8 mouse cellular contexts compared by ENCODE assay signal in genomic region chr4:97752276-97753010, GRCm38 (mm10). TPM values are rescaled to one million over a fixed set of nuclear protein-coding genes. Genes with fewer than 3 reads are reported as not detected.
A peak's percentile ranks its signal among the peaks of the same experiment; 100 is the strongest.
DNase-seq lines count a peak whose midpoint lies in the region; ATAC-seq lines count a peak whose summit lies in the region.

No protein-coding gene starts in this region.

- H3K9me3 ChIP-seq in kidney, embryonic 16.5 days (ENCODE audit: low read length): no peaks in the 10 kb centered on the region
- no peaks in the 10 kb centered on the region for H3K9me3 ChIP-seq in forebrain, embryonic 12.5 days
- no peaks in the 10 kb centered on the region for H3K9me3 ChIP-seq in limb, embryonic 11.5 days (ENCODE audit: control insufficient read depth, low read length)

- peaks cover 32% of the 10 kb centered on the region for H3K27me3 ChIP-seq in kidney, embryonic 16.5 days (ENCODE audit: insufficient read depth, low read length)
- H3K27me3 ChIP-seq in forebrain, embryonic 12.5 days: peaks cover 56% of the 10 kb centered on the region
- peaks cover 7% of the 10 kb centered on the region for H3K27me3 ChIP-seq in limb, embryonic 11.5 days (ENCODE audit: control insufficient read depth, insufficient read depth, low read length)

- DNase-seq in kidney, adult 9 months: no peak
- DNase-seq in limb, embryonic 11.5 days (ENCODE audit: low spot score): no peak
- peak; percentile 19 for DNase-seq in neural tube, embryonic 10.5 days (ENCODE audit: extremely low spot score, low spot score)
- DNase-seq in layer of hippocampus, adult 18-20 months (ENCODE audit: low spot score in 2 of 2): no peak
- no peak for DNase-seq in layer of hippocampus, postnatal 36 days
- no peak for DNase-seq in kidney, postnatal 25 days

- ATAC-seq in kidney, embryonic 16.5 days (ENCODE audit: low FRiP score, low TSS enrichment): no peak
- ATAC-seq in forebrain, embryonic 12.5 days (ENCODE audit: low FRiP score): no peak
- ATAC-seq in limb, embryonic 11.5 days (ENCODE audit: insufficient number of reproducible peaks, low FRiP score, low TSS enrichment, low read depth): no peak

- H3K4me3 ChIP-seq in kidney, embryonic 16.5 days (ENCODE audit: low read length): peak overlapping the region; percentile 58
- peak overlapping the region; percentile 32 for H3K4me3 ChIP-seq in forebrain, embryonic 12.5 days (replicated peaks)
- H3K4me3 ChIP-seq in limb, embryonic 11.5 days (ENCODE audit: low read depth, low read length): peak overlapping the region; percentile 36; the same call in 1 of the 2 replicates

- H3K27ac ChIP-seq in kidney, embryonic 16.5 days (ENCODE audit: low read length): peak overlapping the region; percentile 86; the same call in 1 of the 2 replicates
- H3K27ac ChIP-seq in forebrain, embryonic 12.5 days: no peak overlapping the region; the same call in 1 of the 2 replicates
- H3K27ac ChIP-seq in limb, embryonic 11.5 days (replicated peaks; ENCODE audit: low read depth, low read length): no peak overlapping the region

- 37% methylated on average over 5 of the region's 5 CpGs for WGBS in kidney, embryonic 16.5 days
- WGBS in forebrain, embryonic 12.5 days: 16% methylated on average over 5 of the region's 5 CpGs
- 17% methylated on average over 5 of the region's 5 CpGs for WGBS in limb, embryonic 11.5 days

- peak overlapping the region; percentile 92 for H3K4me2 ChIP-seq in kidney, embryonic 16.5 days (replicated peaks; ENCODE audit: low read depth, low read length)
- H3K4me2 ChIP-seq in forebrain, embryonic 12.5 days: peak overlapping the region; percentile 68
- H3K4me2 ChIP-seq in limb, embryonic 11.5 days (ENCODE audit: low read depth, severe bottlenecking): peak overlapping the region; percentile 76

- peak overlapping the region; percentile 76; the same call in 1 of the 2 replicates for H3K9ac ChIP-seq in kidney, embryonic 16.5 days (replicated peaks; ENCODE audit: low read length)
- peak overlapping the region; percentile 52; the same call in 1 of the 2 replicates for H3K9ac ChIP-seq in forebrain, embryonic 12.5 days
- no peak overlapping the region for H3K9ac ChIP-seq in limb, embryonic 11.5 days (ENCODE audit: low read length)

- peaks cover 9% of the 10 kb centered on the region for H3K4me1 ChIP-seq in kidney, embryonic 16.5 days (ENCODE audit: insufficient read depth, low read length)
- peaks cover 38% of the 10 kb centered on the region for H3K4me1 ChIP-seq in forebrain, embryonic 12.5 days
- H3K4me1 ChIP-seq in limb, embryonic 11.5 days (ENCODE audit: control insufficient read depth, insufficient read depth, low read length): peaks cover 18% of the 10 kb centered on the region

- no peaks in the 10 kb centered on the region for H3K36me3 ChIP-seq in kidney, embryonic 16.5 days (ENCODE audit: insufficient read depth, low read length)
- H3K36me3 ChIP-seq in forebrain, embryonic 12.5 days (replicated peaks): no peaks in the 10 kb centered on the region
- H3K36me3 ChIP-seq in limb, embryonic 11.5 days (ENCODE audit: control insufficient read depth, insufficient read depth, low read length): no peaks in the 10 kb centered on the region

RNA-seq across cellular contexts. Expression of gene Nfia, which starts 20.1 kb away (rescaled TPM):
- 19.9 and 25.0 TPM in 2 replicates for polyA plus RNA-seq in kidney, embryonic 16.5 days (2015; fragmentation: Nextera tagmentation; extraction: Ambion mirVana)
- polyA plus RNA-seq in forebrain, embryonic 12.5 days (2016; fragmentation: Nextera tagmentation; extraction: Ambion mirVana): 62.1 and 67.2 TPM in 2 replicates
- polyA plus RNA-seq in limb, embryonic 11.5 days (2014; fragmentation: Nextera tagmentation; extraction: Ambion mirVana): 27.6 and 32.1 TPM in 2 replicates
- 10 to 100 TPM; 94.5 to 95.9 TPM for total RNA-seq in layer of hippocampus, adult 18-20 months (2021)
- total RNA-seq in layer of hippocampus, postnatal 36 days (2021): 100 to 1,000 TPM; 103 to 121 TPM

RNA-seq across cellular contexts. Expression of gene E130114P18Rik, which starts 25.4 kb away (rescaled TPM):
- polyA plus RNA-seq in kidney, embryonic 16.5 days (2015; fragmentation: Nextera tagmentation; extraction: Ambion mirVana): 0.54 and 0.58 TPM in 2 replicates
- polyA plus RNA-seq in forebrain, embryonic 12.5 days (2016; fragmentation: Nextera tagmentation; extraction: Ambion mirVana): 50.8 and 52.3 TPM in 2 replicates
- 8.0 and 10.1 TPM in 2 replicates for polyA plus RNA-seq in limb, embryonic 11.5 days (2014; fragmentation: Nextera tagmentation; extraction: Ambion mirVana)
- total RNA-seq in layer of hippocampus, adult 18-20 months (2021): 1 to 10 TPM; 6.9 to 7.6 TPM
- 1 to 10 TPM; 7.5 to 8.6 TPM for total RNA-seq in layer of hippocampus, postnatal 36 days (2021)
